ENCODE assay signal across 8 mouse cellular contexts in genomic region chr9:59484760-59485159, GRCm38 (mm10). TPM values are rescaled to one million over a fixed set of nuclear protein-coding genes. Genes with fewer than 3 reads are reported as not detected.
DNase-seq lines count a peak whose midpoint lies in the region; ATAC-seq and TF ChIP-seq lines count a peak whose summit lies in the region.

No protein-coding gene starts in this region.

- no peaks in the 10 kb centered on the region for H3K36me3 ChIP-seq in heart, embryonic 11.5 days (ENCODE audit: control insufficient read depth, insufficient read depth, low read length)
- H3K36me3 ChIP-seq in E14TG2a.4 (ENCODE audit: insufficient read depth, low read length), result peaks cover 16% of the 10 kb centered on the region
- H3K36me3 ChIP-seq in forebrain, embryonic 12.5 days (replicated peaks), result peaks cover 3% of the 10 kb centered on the region; the same call in 1 of the 2 replicates
- no peaks in the 10 kb centered on the region for H3K36me3 ChIP-seq in liver, embryonic 15.5 days (replicated peaks)

- no peak for TF ChIP-seq CTCF in E14TG2a.4 (conservative IDR thresholded peaks at IDR 0.05; ENCODE audit: low read length)

- H3K9ac ChIP-seq in heart, embryonic 11.5 days (ENCODE audit: low read depth, low read length), result peak overlapping the region; percentile 99
- peak overlapping the region; percentile 99 for H3K9ac ChIP-seq in forebrain, embryonic 12.5 days
- H3K9ac ChIP-seq in liver, embryonic 15.5 days, result peak overlapping the region; percentile 99

- DNase-seq in heart, adult 18-20 months, result no peak
- DNase-seq in left cerebral cortex, postnatal 4 days, result no peak
- no peak for DNase-seq in yolk sac, embryonic 10.5 days (ENCODE audit: low spot score)
- no peak for DNase-seq in cerebellum, postnatal 10 days

- H3K4me3 ChIP-seq in heart, embryonic 11.5 days (ENCODE audit: low read depth, low read length), result peak overlapping the region; percentile 91
- H3K4me3 ChIP-seq in E14TG2a.4 (replicated peaks; ENCODE audit: low read length), result peak overlapping the region; percentile 96
- peak overlapping the region; percentile 99 for H3K4me3 ChIP-seq in forebrain, embryonic 12.5 days (replicated peaks)
- H3K4me3 ChIP-seq in liver, embryonic 15.5 days (replicated peaks), result peak overlapping the region; percentile 100

- no peak for ATAC-seq in heart, embryonic 11.5 days (replicated peaks; ENCODE audit: insufficient number of reproducible peaks, low FRiP score, low TSS enrichment)
- no peak for ATAC-seq in forebrain, embryonic 12.5 days (ENCODE audit: low FRiP score)
- no peak for ATAC-seq in liver, embryonic 15.5 days (ENCODE audit: insufficient read depth)

- no peaks in the 10 kb centered on the region for H3K9me3 ChIP-seq in heart, embryonic 11.5 days (replicated peaks; ENCODE audit: control insufficient read depth, low read length)
- no peaks in the 10 kb centered on the region for H3K9me3 ChIP-seq in E14TG2a.4 (ENCODE audit: low read length)
- no peaks in the 10 kb centered on the region for H3K9me3 ChIP-seq in forebrain, embryonic 12.5 days
- no peaks in the 10 kb centered on the region for H3K9me3 ChIP-seq in liver, embryonic 15.5 days (replicated peaks)

- H3K4me1 ChIP-seq in heart, embryonic 11.5 days (ENCODE audit: control insufficient read depth, insufficient read depth, low read length), result peaks cover 5% of the 10 kb centered on the region; the same call in 1 of the 2 replicates
- H3K4me1 ChIP-seq in E14TG2a.4 (replicated peaks; ENCODE audit: low read depth, low read length), result peaks cover 40% of the 10 kb centered on the region
- peaks cover 21% of the 10 kb centered on the region for H3K4me1 ChIP-seq in forebrain, embryonic 12.5 days
- H3K4me1 ChIP-seq in liver, embryonic 15.5 days (replicated peaks), result peaks cover 31% of the 10 kb centered on the region

- intact Hi-C loops in left cerebral cortex, postnatal 4 days (cut with DNase I), result no loop called here

- H3K27ac ChIP-seq in heart, embryonic 11.5 days (ENCODE audit: low read depth, low read length), result no peak overlapping the region
- no peak overlapping the region for H3K27ac ChIP-seq in forebrain, embryonic 12.5 days
- peak overlapping the region; percentile 100; the same call in 1 of the 2 replicates for H3K27ac ChIP-seq in liver, embryonic 15.5 days (replicated peaks)

- whole genome bisulfite sequencing in heart, embryonic 11.5 days (ENCODE audit: insufficient replicate concordance), result 10% methylated on average over 7 of the region's 7 CpGs
- 23% methylated on average over 7 of the region's 7 CpGs for WGBS in forebrain, embryonic 12.5 days
- whole genome bisulfite sequencing in liver, embryonic 15.5 days (ENCODE audit: insufficient replicate concordance), result 7% methylated on average over 7 of the region's 7 CpGs

- no peaks in the 10 kb centered on the region for H3K27me3 ChIP-seq in heart, embryonic 11.5 days (ENCODE audit: control insufficient read depth, insufficient read depth, low read length)
- H3K27me3 ChIP-seq in E14TG2a.4 (ENCODE audit: insufficient read depth, low read length), result no peaks in the 10 kb centered on the region
- no peaks in the 10 kb centered on the region for H3K27me3 ChIP-seq in forebrain, embryonic 12.5 days
- H3K27me3 ChIP-seq in liver, embryonic 15.5 days, result no peaks in the 10 kb centered on the region

- H3K4me2 ChIP-seq in heart, embryonic 11.5 days, result peak overlapping the region; percentile 75
- peak overlapping the region; percentile 91 for H3K4me2 ChIP-seq in forebrain, embryonic 12.5 days
- peak overlapping the region; percentile 75 for H3K4me2 ChIP-seq in liver, embryonic 15.5 days

RNA-seq across cellular contexts. Expression of gene Arih1, which starts 1.7 kb away (rescaled TPM):
- 15.3 and 15.4 TPM in 2 replicates for polyA plus RNA-seq in heart, embryonic 11.5 days (2014; fragmentation: Nextera tagmentation; extraction: Ambion mirVana)
- 10 to 100 TPM; 79.2 to 94.4 TPM for total RNA-seq in heart, adult 18-20 months (2021)
- polyA plus RNA-seq in forebrain, embryonic 12.5 days (2016; fragmentation: Nextera tagmentation; extraction: Ambion mirVana), result 20.7 and 27.1 TPM in 2 replicates
- polyA plus RNA-seq in liver, embryonic 15.5 days (2015; fragmentation: Nextera tagmentation; extraction: Ambion mirVana), result 5.8 and 6.5 TPM in 2 replicates
- total RNA-seq in left cerebral cortex, postnatal 4 days (2021), result 100 to 1,000 TPM; 127 to 130 TPM

RNA-seq across cellular contexts. Expression of gene Hexa, which starts 54.6 kb away (rescaled TPM):
- polyA plus RNA-seq in heart, embryonic 11.5 days (2014; fragmentation: Nextera tagmentation; extraction: Ambion mirVana), result 67.1 and 76.9 TPM in 2 replicates
- total RNA-seq in heart, adult 18-20 months (2021), result 10 to 100 TPM; 49.6 to 54.9 TPM
- 37.1 and 43.3 TPM in 2 replicates for polyA plus RNA-seq in forebrain, embryonic 12.5 days (2016; fragmentation: Nextera tagmentation; extraction: Ambion mirVana)
- polyA plus RNA-seq in liver, embryonic 15.5 days (2015; fragmentation: Nextera tagmentation; extraction: Ambion mirVana), result 34.9 and 36.6 TPM in 2 replicates
- 10 to 100 TPM; 31.4 to 33.0 TPM for total RNA-seq in left cerebral cortex, postnatal 4 days (2021)

RNA-seq across cellular contexts. Expression of gene Tmem202, which starts 54.9 kb away (rescaled TPM):
- polyA plus RNA-seq in heart, embryonic 11.5 days (2014; fragmentation: Nextera tagmentation; extraction: Ambion mirVana), result 0.39 and 0.41 TPM in 2 replicates
- under 1 TPM; 0.40 to 0.93 TPM for total RNA-seq in heart, adult 18-20 months (2021)
- 0.15 TPM in 1 of 2 replicates, not detected in the other for polyA plus RNA-seq in forebrain, embryonic 12.5 days (2016; fragmentation: Nextera tagmentation; extraction: Ambion mirVana)
- polyA plus RNA-seq in liver, embryonic 15.5 days (2015; fragmentation: Nextera tagmentation; extraction: Ambion mirVana), result 0.08 TPM in 1 of 2 replicates, not detected in the other
- 1 to 10 TPM; 2.2 to 2.3 TPM for total RNA-seq in left cerebral cortex, postnatal 4 days (2021)
